Mouse (Mus musculus): ENCODE results near the gene Atp2b2. TPM values are rescaled to one million over a fixed set of nuclear protein-coding genes. Genes with fewer than 3 reads are reported as not detected.

Gene Atp2b2
- polyA plus RNA-seq, 1 experiment from 2014 or later = 34.2 TPM

GRCm38 (mm10) chr6:113816690-113817089 is 225.7 kb downstream of the Atp2b2 start:
- Histone ChIP-seq H3K27ac (no peak overlapping the region), H3K36me3 (replicated peaks; ENCODE audit: control insufficient read depth, insufficient read depth) (peaks cover 27% of the 10 kb centered on the region), H3K9me3 (ENCODE audit: control insufficient read depth, low read length) (no peaks in the 10 kb centered on the region), H3K9ac (no peak overlapping the region), H3K27me3 (ENCODE audit: control insufficient read depth, insufficient read depth, low read length) (no peaks in the 10 kb centered on the region), H3K4me1 (replicated peaks; ENCODE audit: control insufficient read depth, insufficient read depth, low read length) (no peaks in the 10 kb centered on the region), H3K4me2 (replicated peaks) (no peak overlapping the region), H3K4me3 (replicated peaks; ENCODE audit: low read length) (no peak overlapping the region)
- 96% methylated on average over 3 of the region's 3 CpGs for WGBS
- ATAC-seq (ENCODE audit: low FRiP score) (no peak), DNase-seq (ENCODE audit: low spot score) (no peak)

DNA sequence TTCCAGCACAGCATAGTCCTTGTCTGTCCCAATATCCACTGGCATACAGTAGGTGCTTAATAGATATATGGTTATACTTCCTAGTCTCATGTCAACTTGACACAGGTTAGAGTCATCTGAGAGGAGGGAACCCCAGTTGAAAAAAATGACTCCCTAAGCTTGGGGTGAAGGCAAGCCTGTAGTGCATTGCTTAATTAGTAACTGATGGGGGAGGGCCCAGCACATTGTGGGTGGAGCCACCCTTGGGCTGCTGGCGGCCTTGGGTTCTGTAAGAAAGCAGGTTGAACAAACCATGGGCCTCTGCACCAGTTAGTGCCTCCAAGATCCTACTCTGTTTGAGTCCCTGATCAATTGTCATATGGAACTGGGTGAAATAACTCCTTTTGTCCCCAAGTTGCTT is 231.0 kb downstream of the Atp2b2 start:
- H3K9me3 ChIP-seq (ENCODE audit: control insufficient read depth, low read length) = no peaks in the 10 kb centered on the region
- ATAC-seq (ENCODE audit: low FRiP score) (no peak), DNase-seq (ENCODE audit: low spot score) (no peak)
- H3K4me2 ChIP-seq (replicated peaks) = no peak overlapping the region
- WGBS = 47% methylated on average over 1 of the region's 1 CpGs
- peaks cover 62% of the 10 kb centered on the region for H3K36me3 ChIP-seq (replicated peaks; ENCODE audit: control insufficient read depth, insufficient read depth)
- H3K27me3 ChIP-seq (ENCODE audit: control insufficient read depth, insufficient read depth, low read length) = no peaks in the 10 kb centered on the region
- no peak overlapping the region for H3K9ac ChIP-seq
- no peaks in the 10 kb centered on the region for H3K4me1 ChIP-seq (replicated peaks; ENCODE audit: control insufficient read depth, insufficient read depth, low read length)
- H3K4me3 ChIP-seq (replicated peaks; ENCODE audit: low read length) = no peak overlapping the region
- H3K27ac ChIP-seq = no peak overlapping the region

- WGBS = 74% methylated on average over 4 of the region's 4 CpGs
- no peak for DNase-seq (ENCODE audit: low spot score)
- peaks cover 67% of the 10 kb centered on the region for H3K36me3 ChIP-seq (replicated peaks; ENCODE audit: control insufficient read depth, insufficient read depth)
- no peak overlapping the region for H3K4me2 ChIP-seq (replicated peaks)
- H3K27me3 ChIP-seq (ENCODE audit: control insufficient read depth, insufficient read depth, low read length) = no peaks in the 10 kb centered on the region
- peaks cover 4% of the 10 kb centered on the region for H3K9me3 ChIP-seq (ENCODE audit: control insufficient read depth, low read length)
- H3K4me3 ChIP-seq (replicated peaks; ENCODE audit: low read length) = no peak overlapping the region
- H3K9ac ChIP-seq = no peak overlapping the region
- H3K27ac ChIP-seq = no peak overlapping the region
- no peaks in the 10 kb centered on the region for H3K4me1 ChIP-seq (replicated peaks; ENCODE audit: control insufficient read depth, insufficient read depth, low read length)
- ATAC-seq (ENCODE audit: low FRiP score) = no peak
Measured at GRCm38 (mm10) chr6:113810667-113811066, 231.7 kb downstream of the Atp2b2 start.

GRCm38 (mm10) chr6:113806241-113806640 is 236.2 kb downstream of the Atp2b2 start:
- 82% methylated on average over 5 of the region's 5 CpGs for WGBS
- Histone ChIP-seq H3K4me1 (replicated peaks; ENCODE audit: control insufficient read depth, insufficient read depth, low read length) (no peaks in the 10 kb centered on the region), H3K36me3 (replicated peaks; ENCODE audit: control insufficient read depth, insufficient read depth) (peaks cover 77% of the 10 kb centered on the region), H3K9me3 (ENCODE audit: control insufficient read depth, low read length) (peaks cover 18% of the 10 kb centered on the region), H3K9ac (no peak overlapping the region), H3K27ac (no peak overlapping the region), H3K27me3 (ENCODE audit: control insufficient read depth, insufficient read depth, low read length) (no peaks in the 10 kb centered on the region), H3K4me2 (replicated peaks) (no peak overlapping the region), H3K4me3 (replicated peaks; ENCODE audit: low read length) (no peak overlapping the region)
- no peak for ATAC-seq (ENCODE audit: low FRiP score)
- DNase-seq (ENCODE audit: low spot score) = no peak

DNA sequence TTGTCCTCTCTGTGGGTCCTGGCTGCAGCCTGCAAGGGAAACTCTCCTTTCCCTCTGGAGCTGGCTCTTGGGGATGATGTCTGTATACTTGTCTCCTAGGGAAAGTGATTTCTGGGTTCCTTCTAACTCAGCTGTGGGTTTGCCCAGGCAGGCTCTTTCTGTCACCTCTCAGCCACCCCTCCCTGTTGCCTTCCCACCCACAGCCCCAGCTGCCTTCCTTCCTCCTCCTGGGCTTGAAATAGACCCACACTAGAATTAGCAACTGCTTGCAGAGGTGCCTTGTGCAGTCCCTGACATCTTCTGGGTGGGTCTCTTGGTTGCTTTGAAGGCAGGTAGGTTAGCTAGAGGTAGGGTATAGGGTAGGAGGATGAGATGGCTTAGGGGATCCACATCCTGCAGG is 241.2 kb downstream of the Atp2b2 start:
- Histone ChIP-seq H3K4me2 (replicated peaks) (no peak overlapping the region), H3K27me3 (ENCODE audit: control insufficient read depth, insufficient read depth, low read length) (no peaks in the 10 kb centered on the region), H3K36me3 (replicated peaks; ENCODE audit: control insufficient read depth, insufficient read depth) (peaks cover 49% of the 10 kb centered on the region), H3K9me3 (ENCODE audit: control insufficient read depth, low read length) (peaks cover 18% of the 10 kb centered on the region), H3K4me1 (replicated peaks; ENCODE audit: control insufficient read depth, insufficient read depth, low read length) (peaks cover 5% of the 10 kb centered on the region; the same call in 1 of the 2 replicates), H3K27ac (no peak overlapping the region), H3K9ac (no peak overlapping the region), H3K4me3 (replicated peaks; ENCODE audit: low read length) (no peak overlapping the region)
- DNase-seq (ENCODE audit: low spot score) (no peak), ATAC-seq (ENCODE audit: low FRiP score) (no peak)

DNA sequence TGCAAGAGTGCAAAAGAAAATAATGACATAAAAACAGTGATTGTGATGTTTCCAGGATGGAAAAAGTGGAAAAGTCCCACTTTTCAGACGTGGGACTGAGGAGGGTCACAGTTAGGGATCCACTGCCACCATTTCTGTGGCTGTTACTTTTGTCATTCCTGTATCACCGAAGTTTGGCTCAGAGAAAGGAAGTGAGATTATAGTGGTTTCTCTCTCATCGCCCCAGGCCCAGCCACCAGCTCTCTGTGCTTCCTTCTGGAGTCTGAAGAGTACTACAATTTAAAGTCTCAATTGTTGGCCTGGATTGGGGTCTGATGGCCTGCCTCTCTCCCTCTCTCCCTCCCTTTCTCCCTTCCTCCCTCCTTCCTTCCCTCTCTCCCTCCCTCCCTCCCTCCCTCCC is 242.5 kb downstream of the Atp2b2 start:
- Histone ChIP-seq H3K4me2 (replicated peaks) (no peak overlapping the region), H3K36me3 (replicated peaks; ENCODE audit: control insufficient read depth, insufficient read depth) (peaks cover 39% of the 10 kb centered on the region), H3K4me1 (replicated peaks; ENCODE audit: control insufficient read depth, insufficient read depth, low read length) (peaks cover 17% of the 10 kb centered on the region), H3K9ac (no peak overlapping the region), H3K27me3 (ENCODE audit: control insufficient read depth, insufficient read depth, low read length) (no peaks in the 10 kb centered on the region), H3K9me3 (ENCODE audit: control insufficient read depth, low read length) (peaks cover 6% of the 10 kb centered on the region), H3K4me3 (replicated peaks; ENCODE audit: low read length) (no peak overlapping the region), H3K27ac (peak overlapping the region; percentile 32; the same call in 1 of the 2 replicates)
- DNase-seq (ENCODE audit: low spot score) (no peak), ATAC-seq (ENCODE audit: low FRiP score) (no peak)
- WGBS = 71% methylated on average over 3 of the region's 3 CpGs

GRCm38 (mm10) chr6:113799349-113799748 is 243.1 kb downstream of the Atp2b2 start:
- WGBS = 53% methylated on average over 9 of the region's 9 CpGs
- Histone ChIP-seq H3K27me3 (ENCODE audit: control insufficient read depth, insufficient read depth, low read length) (no peaks in the 10 kb centered on the region), H3K9ac (no peak overlapping the region), H3K36me3 (replicated peaks; ENCODE audit: control insufficient read depth, insufficient read depth) (peaks cover 33% of the 10 kb centered on the region), H3K4me1 (replicated peaks; ENCODE audit: control insufficient read depth, insufficient read depth, low read length) (peaks cover 21% of the 10 kb centered on the region), H3K4me2 (replicated peaks) (no peak overlapping the region), H3K4me3 (replicated peaks; ENCODE audit: low read length) (no peak overlapping the region), H3K27ac (peak overlapping the region; percentile 32; the same call in 1 of the 2 replicates), H3K9me3 (ENCODE audit: control insufficient read depth, low read length) (0 out of 2 replicates have a peak, but pooled peaks cover under 1% of the 10 kb centered on the region)
- ATAC-seq (ENCODE audit: low FRiP score) (peak; percentile 70), DNase-seq (ENCODE audit: low spot score) (peak; percentile 40)

DNA sequence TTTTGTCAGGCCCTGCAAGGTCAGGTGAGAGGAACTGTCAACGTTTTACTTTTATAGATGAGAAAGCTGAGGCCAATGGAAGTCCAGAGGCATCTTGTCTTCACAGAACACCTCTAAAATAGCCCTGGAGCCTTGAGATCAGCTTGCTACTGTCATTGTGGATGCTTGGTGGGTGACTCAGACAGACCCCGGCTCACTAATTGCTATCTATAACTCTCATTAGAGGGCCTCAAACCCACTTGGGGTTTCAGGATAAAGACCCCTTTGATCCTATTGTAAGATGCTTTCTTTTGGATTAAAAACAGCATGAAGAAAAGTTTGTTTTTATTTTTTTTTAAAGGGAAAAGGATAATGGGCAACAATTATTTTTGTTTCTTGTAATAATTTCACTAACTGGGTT is 243.5 kb downstream of the Atp2b2 start:
- H3K4me2 ChIP-seq (replicated peaks) = no peak overlapping the region
- peaks cover 21% of the 10 kb centered on the region for H3K4me1 ChIP-seq (replicated peaks; ENCODE audit: control insufficient read depth, insufficient read depth, low read length)
- DNase-seq (ENCODE audit: low spot score) (no peak), ATAC-seq (ENCODE audit: low FRiP score) (no peak)
- no peaks in the 10 kb centered on the region for H3K9me3 ChIP-seq (ENCODE audit: control insufficient read depth, low read length)
- no peak overlapping the region for H3K4me3 ChIP-seq (replicated peaks; ENCODE audit: low read length)
- no peak overlapping the region for H3K9ac ChIP-seq
- peak overlapping the region; percentile 26; the same call in 1 of the 2 replicates for H3K27ac ChIP-seq
- WGBS = 46% methylated on average over 2 of the region's 2 CpGs
- no peaks in the 10 kb centered on the region for H3K27me3 ChIP-seq (ENCODE audit: control insufficient read depth, insufficient read depth, low read length)
- H3K36me3 ChIP-seq (replicated peaks; ENCODE audit: control insufficient read depth, insufficient read depth) = peaks cover 31% of the 10 kb centered on the region

GRCm38 (mm10) chr6:113795241-113795702 is 247.1 kb downstream of the Atp2b2 start:
- peak; percentile 61; the same call in 1 of the 2 replicates for ATAC-seq (ENCODE audit: low FRiP score)
- DNase-seq (ENCODE audit: low spot score) = no peak
- Histone ChIP-seq H3K4me1 (replicated peaks; ENCODE audit: control insufficient read depth, insufficient read depth, low read length) (peaks cover 21% of the 10 kb centered on the region), H3K27me3 (ENCODE audit: control insufficient read depth, insufficient read depth, low read length) (no peaks in the 10 kb centered on the region), H3K4me2 (replicated peaks) (no peak overlapping the region), H3K9ac (no peak overlapping the region), H3K4me3 (replicated peaks; ENCODE audit: low read length) (no peak overlapping the region), H3K27ac (0 out of 2 replicates have a peak overlapping the region, but pooled peaks have one; percentile 18), H3K36me3 (replicated peaks; ENCODE audit: control insufficient read depth, insufficient read depth) (peaks cover 35% of the 10 kb centered on the region), H3K9me3 (ENCODE audit: control insufficient read depth, low read length) (no peaks in the 10 kb centered on the region)
- 6% methylated on average over 4 of the region's 4 CpGs for WGBS

DNA sequence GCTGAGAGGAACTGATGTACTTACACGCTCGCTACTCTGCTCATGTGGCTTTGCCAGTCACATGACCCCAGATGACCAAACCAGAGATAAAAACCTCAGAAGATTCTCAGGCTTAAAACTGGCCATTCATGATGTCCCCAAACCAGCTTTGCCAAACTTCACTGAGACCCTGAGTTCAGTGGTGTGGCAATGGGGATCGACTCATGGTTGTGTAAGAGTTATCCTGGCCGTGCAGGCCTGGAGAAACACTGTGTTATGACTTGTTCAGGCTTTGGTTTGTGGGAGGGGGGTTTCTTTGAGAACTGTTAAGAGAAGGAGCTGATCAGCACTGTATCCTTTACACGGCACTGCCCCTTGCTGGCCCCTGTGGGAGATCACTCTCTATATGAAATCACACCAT is 250.0 kb downstream of the Atp2b2 start:
- DNase-seq (ENCODE audit: low spot score) = no peak
- no peak overlapping the region for H3K9ac ChIP-seq
- H3K9me3 ChIP-seq (ENCODE audit: control insufficient read depth, low read length) = no peaks in the 10 kb centered on the region
- ATAC-seq (ENCODE audit: low FRiP score) = no peak
- no peak overlapping the region for H3K27ac ChIP-seq
- no peaks in the 10 kb centered on the region for H3K27me3 ChIP-seq (ENCODE audit: control insufficient read depth, insufficient read depth, low read length)
- H3K4me2 ChIP-seq (replicated peaks) = no peak overlapping the region
- WGBS = 88% methylated on average over 5 of the region's 5 CpGs
- peaks cover 16% of the 10 kb centered on the region for H3K4me1 ChIP-seq (replicated peaks; ENCODE audit: control insufficient read depth, insufficient read depth, low read length)
- peaks cover 55% of the 10 kb centered on the region for H3K36me3 ChIP-seq (replicated peaks; ENCODE audit: control insufficient read depth, insufficient read depth)
- no peak overlapping the region for H3K4me3 ChIP-seq (replicated peaks; ENCODE audit: low read length)
